Mouse (Mus musculus) activated CD4-positive, CD25-positive, alpha-beta regulatory T cell, adult 4 months (primary cell): ENCODE results near the gene Mcm10. TPM values are rescaled to one million over a fixed set of nuclear protein-coding genes. Genes with fewer than 3 reads are reported as not detected.
"Not testable (repeated sequence)": the region's sequence is repeated elsewhere in the genome, so short reads cannot be mapped to it uniquely, and the experiment has no call there.

Experiments used
- ATAC-seq: one replicate; pipeline ENCODE4 v1.8.0; 2017
- polyA plus RNA-seq, 2 experiments: library from polyadenylated mRNA; unstranded; fragments of 100-300 nt; shearing (Covaris generic); gene quantifications; one replicate each; pipeline ENCODE4 v1.2.1; 2017

The Mcm10 gene
- polyA plus RNA-seq, 2 experiments from 2014 or later: 7.7 to 12.3 TPM

DNA sequence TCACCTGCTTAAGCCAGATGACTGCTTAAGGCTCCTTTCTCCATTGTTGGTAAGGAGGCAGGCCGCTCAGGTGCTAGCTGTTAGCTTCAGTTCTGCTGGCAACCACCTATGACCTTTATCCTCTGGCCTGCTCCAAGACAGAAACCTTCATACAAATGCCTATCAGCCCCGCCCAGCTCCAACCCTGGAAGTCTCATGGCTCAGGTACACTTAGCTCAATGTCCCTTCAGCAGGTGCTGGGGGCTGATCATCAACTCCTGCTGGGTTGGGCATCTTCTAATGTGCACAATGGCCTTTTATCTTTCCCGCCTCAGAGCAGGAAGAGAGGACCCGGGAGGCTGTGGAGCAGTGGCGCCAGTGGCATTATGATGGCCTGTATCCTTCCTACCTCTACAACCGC, 27.6 kb downstream of the Mcm10 start:
- ATAC-seq: no peak

DNA sequence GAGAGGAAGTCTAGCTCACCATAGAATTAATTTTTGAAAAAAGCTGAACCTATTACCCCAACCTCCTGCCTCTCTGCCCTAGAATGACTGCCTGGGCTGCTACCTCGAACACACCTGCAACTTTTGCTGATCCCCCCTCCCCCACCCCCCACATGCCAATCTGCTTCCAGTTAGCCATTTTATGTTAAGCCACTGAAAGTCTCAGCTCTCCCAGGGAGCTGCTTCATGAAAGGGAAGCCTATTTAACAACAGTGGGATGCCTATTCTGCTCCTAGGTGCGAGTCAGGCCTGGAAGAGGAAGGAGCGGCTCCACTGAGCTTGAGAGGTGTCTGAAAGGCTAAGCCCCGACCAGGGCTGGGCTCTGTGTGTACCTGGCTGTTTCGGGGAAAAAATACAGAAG, 28.6 kb downstream of the Mcm10 start:
- no peak for ATAC-seq

DNA sequence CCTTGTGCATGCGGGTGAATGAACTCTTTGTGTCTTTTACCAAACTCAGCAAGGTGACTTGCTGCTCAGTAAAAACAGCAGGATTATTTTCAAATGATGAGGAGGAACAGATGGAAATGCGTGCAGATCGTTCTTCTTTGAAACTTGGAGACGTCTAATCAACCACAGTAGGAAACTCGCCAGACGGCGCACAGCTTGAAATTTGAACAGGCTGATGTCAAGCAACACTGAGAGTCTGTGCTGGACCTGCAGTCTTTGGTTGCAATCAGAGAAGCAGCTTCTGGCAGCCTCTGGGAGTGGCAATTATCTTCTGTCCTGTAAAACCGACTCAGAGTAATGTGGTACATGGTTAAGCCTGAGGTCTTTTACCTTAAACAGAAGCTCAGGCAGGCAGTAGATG, 34.5 kb downstream of the Mcm10 start:
- ATAC-seq: no peak

DNA sequence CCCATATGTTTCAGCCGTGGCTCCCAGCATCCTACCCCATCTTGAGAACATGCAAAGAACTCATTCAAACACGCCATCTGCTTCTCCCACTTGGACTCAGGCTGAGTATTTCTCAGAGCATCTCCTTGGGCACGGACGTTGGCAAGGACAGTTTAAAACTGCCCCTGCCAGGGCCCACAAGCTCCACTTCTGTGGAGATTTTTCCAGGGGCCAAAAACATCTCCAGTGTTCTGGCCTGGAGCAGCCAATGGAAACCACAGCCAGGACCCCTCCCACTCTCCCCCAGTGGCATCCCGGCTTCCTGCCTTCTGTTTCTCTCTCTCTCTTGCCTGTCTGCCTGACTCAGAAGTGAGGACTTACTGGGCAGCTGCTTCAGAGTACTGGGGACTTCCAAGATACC, 36.8 kb downstream of the Mcm10 start, which contains the start of gene Ucma:
Ucma (plus strand) TSS at position 316 of the 400 bp plus-strand sequence.
- no peak for ATAC-seq

DNA sequence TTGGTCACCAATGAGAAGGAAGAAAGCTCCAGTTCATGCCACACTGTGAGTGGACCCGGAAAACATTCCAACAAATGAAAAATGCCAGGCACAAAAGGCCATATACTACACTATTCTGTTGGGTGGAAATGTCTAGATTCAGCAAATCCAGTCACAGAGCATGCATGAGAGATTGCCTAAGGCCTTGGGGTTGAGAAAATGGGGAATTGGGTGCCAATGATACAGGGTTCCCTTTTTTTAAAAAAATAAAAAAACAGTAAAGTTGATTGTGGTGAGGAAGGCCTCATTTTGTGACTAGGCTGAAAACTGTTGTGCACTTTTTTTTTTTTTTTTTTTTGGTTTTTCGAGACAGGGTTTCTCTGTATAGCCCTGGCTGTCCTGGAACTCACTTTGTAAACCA, 43.5 kb downstream of the Mcm10 start:
- no peak for ATAC-seq

DNA sequence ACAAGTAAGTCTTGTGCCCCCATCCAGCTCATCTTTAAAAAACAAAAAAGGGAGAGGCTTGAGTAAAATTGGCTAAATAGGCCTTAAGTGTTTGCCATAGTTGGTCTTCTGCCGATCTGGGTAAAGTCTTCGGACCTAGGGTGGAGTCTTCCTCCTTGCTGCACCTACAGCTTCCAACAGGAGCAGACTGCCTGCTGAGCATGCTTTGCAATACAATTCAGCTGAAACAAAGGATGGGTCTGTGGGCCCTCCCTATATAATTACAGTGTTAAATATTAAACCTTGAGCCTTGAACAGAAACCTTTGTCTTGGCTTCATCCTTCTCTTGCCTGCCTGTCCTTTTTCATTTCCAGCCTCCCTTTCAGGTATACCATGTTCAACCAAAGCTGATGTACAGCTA, 44.8 kb downstream of the Mcm10 start:
- no peak for ATAC-seq

DNA sequence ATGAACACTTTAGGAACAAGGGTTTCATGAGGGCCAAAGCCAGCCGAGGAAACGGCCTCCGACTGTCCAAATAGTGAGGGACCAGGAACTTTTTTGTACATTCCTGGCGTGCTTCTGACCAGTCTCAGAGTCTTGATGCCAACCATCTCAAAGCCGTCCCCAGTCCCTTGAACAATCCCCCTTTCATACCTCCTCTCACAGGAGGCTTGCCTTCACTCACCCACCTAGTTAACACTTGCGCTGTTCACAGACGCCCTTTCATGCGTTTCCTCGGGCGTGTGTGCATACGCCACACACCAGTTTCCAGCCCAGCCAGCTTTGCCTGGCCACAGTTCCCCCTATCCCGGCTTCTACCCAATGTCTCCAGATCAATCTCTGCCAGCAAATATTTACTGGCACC, 54.6 kb downstream of the Mcm10 start:
- ATAC-seq: no peak

DNA sequence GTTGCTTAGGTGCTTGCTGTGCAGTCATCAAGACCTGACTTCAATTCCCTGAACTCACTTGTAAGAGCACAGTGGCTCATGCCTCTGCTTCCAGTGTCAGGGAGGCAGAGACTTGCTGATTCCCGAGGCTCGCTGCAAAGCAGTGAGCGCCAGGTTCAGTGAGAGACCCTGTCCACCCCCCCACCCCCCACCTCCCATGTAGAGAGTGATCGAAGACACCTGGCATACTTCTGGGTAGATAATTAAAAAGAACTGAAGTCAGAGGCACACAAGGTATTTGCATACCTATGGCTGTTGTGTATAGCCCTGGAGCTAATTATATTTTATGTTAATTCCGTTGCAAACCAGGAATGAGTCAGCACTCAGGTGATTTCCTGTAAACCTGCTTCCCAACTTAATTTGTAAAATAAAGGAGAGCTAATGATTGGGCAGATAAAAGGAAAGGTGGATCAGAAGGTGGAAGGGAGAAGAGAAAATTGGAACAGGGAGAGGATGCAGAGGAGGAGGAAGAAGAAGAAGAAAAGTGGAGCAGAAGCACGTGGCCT, 58.3 kb downstream of the Mcm10 start:
- ATAC-seq: no peak

DNA sequence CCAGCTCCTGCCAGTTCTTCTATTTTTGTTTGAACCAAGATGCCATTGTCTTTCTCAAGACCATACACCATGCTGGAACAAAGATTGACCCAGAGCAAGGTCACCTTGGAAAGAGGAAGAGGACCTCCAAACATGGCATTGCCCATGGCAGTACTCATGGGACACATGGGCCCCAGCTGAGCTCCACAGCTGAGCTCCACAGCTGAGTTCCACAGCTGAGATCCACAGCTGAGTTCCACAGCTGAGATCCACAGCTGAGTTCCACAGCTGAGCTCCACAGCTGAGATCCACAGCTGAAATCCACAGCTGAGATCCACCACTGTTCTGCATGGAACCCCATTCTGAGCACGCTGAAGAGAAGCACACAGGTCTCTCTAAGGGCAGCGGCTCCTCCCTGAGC, 61.6 kb downstream of the Mcm10 start:
- no peak for ATAC-seq

DNA sequence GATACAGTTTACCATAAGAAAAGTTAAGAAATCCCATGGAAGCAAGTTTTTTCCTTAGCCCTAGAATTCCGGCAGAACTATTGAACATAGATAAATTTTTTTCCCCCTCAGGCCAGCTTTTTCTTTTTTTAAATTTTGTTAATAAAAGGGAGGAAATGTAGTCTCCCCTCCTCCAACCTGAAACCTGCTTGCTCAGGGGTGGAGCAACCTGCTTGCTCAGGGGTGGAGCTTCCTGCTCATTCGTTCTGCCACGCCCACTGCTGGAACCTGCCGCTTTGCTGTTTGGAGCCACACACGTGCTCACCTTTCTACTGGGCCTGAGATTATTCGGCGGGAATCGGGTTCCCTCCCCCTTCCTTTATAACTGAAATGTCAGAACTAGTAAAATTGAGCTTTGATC, 62.9 kb downstream of the Mcm10 start:
- ATAC-seq: not testable (repeated sequence)

DNA sequence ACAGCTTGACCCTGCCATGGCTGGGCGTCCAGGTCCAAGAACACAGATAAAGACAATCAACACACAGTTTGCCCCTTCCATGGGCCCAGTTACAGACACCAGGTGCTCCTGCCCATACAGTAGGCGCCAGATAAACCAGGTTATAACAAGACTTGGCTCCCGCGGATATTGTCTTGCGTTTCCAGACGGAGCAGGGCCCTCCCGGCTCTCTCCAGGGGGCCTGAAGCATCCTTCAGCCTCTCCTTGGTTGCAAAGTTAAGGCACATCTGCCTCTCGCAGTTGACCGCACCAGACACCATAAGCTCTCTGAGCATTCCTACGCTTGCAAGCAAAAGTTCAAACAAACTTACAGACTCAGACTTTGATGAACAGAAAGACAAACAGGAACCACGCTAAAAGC, 71.7 kb downstream of the Mcm10 start:
- ATAC-seq: no peak

Other genes starting within 250 kb of the Mcm10 start
- 10 to 100 TPM; 29.3 to 29.8 TPM for gene Sephs1, start 131.2 kb downstream of the Mcm10 start, polyA plus RNA-seq
- gene Phyh, start 93.8 kb downstream of the Mcm10 start, polyA plus RNA-seq: 10 to 100 TPM; 89.5 to 92.7 TPM
- gene Ucma, start 36.7 kb downstream of the Mcm10 start, polyA plus RNA-seq: not detected
- gene Optn, start 51.3 kb upstream of the Mcm10 start, polyA plus RNA-seq: 1 to 10 TPM in 1 of 2 experiments, under 1 TPM in 1; 0.98 to 1.5 TPM
- not detected for gene Ccdc3, start 125.0 kb upstream of the Mcm10 start, polyA plus RNA-seq